Mouse (Mus musculus) intestine, embryonic 14.5 days (tissue): ENCODE measurements around the gene Dok4. TPM values are rescaled to one million over a fixed set of nuclear protein-coding genes. Genes with fewer than 3 reads are reported as not detected.

ENCODE experiments used
- ATAC-seq: fragments of 200-750 bp; cut with Nextera tagmentation; replicated peaks from 2 replicates; pipeline ENCODE4 v1.8.0; 2017; ENCODE audit warnings: low read depth, moderate number of reproducible peaks, moderate TSS enrichment, moderate library complexity; ENCODE audit not compliant: low FRiP score, low TSS enrichment
- DNase-seq: peaks from one replicate; pipeline ENCODE4 v3.0.0-alpha.2; 2018; ENCODE audit warnings: low spot score
- H3K27ac ChIP-seq: fragments of 300-500 bp; sonication (generic); 2 replicates; pipeline ENCODE4 v1.5.1; 2014; ENCODE audit warnings: low read depth, mild to moderate bottlenecking, control low read depth
- H3K27me3 ChIP-seq: fragments of 300-500 bp; sonication (generic); replicated peaks from 2 replicates; pipeline ENCODE4 v1.6.1; 2014; ENCODE audit warnings: low read length, control low read depth; ENCODE audit not compliant: control insufficient read depth, insufficient read depth
- H3K36me3 ChIP-seq: fragments of 300-500 bp; sonication (generic); 2 replicates; pipeline ENCODE4 v1.6.1; 2014; ENCODE audit warnings: low read length, control low read depth; ENCODE audit not compliant: control insufficient read depth, insufficient read depth
- H3K4me1 ChIP-seq: fragments of 300-500 bp; sonication (generic); replicated peaks from 2 replicates; pipeline ENCODE4 v1.6.1; 2014; ENCODE audit warnings: low read length, control low read depth, mixed read lengths; ENCODE audit not compliant: control insufficient read depth, insufficient read depth
- H3K4me2 ChIP-seq: fragments of 300-500 bp; sonication (generic); 2 replicates; pipeline ENCODE4 v1.6.1; 2014; ENCODE audit warnings: low read length
- H3K4me3 ChIP-seq: fragments of 300-500 bp; sonication (generic); 2 replicates; pipeline ENCODE4 v1.5.1; 2014; ENCODE audit warnings: low read depth, low read length, control low read depth, mixed read lengths
- H3K9ac ChIP-seq: fragments of 300-500 bp; sonication (generic); 2 replicates; pipeline ENCODE4 v1.6.1; 2014; ENCODE audit warnings: mild to moderate bottlenecking, low read length
- H3K9me3 ChIP-seq: fragments of 300-500 bp; sonication (generic); 2 replicates; pipeline ENCODE4 v1.6.1; 2016; ENCODE audit warnings: low read length, control low read depth; ENCODE audit not compliant: control insufficient read depth
- WGBS: fragments of 180-500 bp; shearing (Covaris S2); extraction: QIAGEN DNeasy Blood & Tissue Kit; methylation state at CpG from one replicate; pipeline ENCODE4 v1.1.7; 2014; 5-methylcytosine and 5-hydroxymethylcytosine counted together
- polyA plus RNA-seq: library from polyadenylated mRNA; unstranded; fragments of >200 nt; fragmentation: Nextera tagmentation; extraction: Ambion mirVana; gene quantifications from 2 replicates; pipeline ENCODE4 v1.2.1, GENCODE M21; 2014

Dok4 gene
- polyA plus RNA-seq, 1 experiment from 2014 or later, result 27.7 TPM

DNA sequence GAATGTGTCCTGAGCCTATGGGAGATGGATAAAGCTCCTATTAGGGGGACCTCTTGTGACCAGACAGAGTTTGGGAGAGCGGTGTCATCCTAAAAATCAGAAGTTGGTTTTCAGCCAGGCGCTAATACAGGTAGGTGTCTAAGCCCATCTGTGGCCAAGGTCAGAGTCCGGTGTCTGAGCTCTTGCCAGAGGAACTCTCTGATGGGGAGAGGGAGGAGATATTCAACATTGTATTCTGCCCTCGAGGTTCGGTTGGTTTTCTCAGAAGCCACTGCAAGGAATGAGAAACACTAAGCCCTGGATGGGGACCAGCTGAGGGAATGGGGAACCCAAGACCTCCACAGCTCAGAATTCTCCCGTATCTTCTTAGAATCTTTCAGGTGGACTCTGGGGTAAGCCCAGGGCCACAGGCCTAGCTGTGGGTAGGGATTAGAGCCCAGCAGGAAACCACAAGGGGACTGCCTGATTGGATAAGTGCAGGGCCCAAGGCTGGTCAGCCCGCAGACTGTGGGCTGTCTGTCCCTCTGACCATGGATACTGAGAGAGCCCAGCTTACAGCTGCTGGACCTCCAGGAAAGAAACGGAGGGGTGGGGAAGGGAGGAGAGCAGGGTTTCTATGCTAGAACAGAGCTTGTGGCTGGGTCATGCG lies 40.3 kb upstream of the Dok4 start:
- DNase-seq (no peak), ATAC-seq (no peak)
- no peaks in the 10 kb centered on the region for H3K9me3 ChIP-seq
- 54% methylated on average over 9 of the region's 9 CpGs for WGBS
- H3K4me3 ChIP-seq, result peak overlapping the region; percentile 80
- no peaks in the 10 kb centered on the region for H3K27me3 ChIP-seq
- H3K36me3 ChIP-seq, result peaks cover 15% of the 10 kb centered on the region; the same call in 1 of the 2 replicates
- peak overlapping the region; percentile 53 for H3K9ac ChIP-seq
- H3K27ac ChIP-seq, result no peak overlapping the region
- peak overlapping the region; percentile 72 for H3K4me2 ChIP-seq
- H3K4me1 ChIP-seq, result peaks cover 36% of the 10 kb centered on the region

- no peak overlapping the region for H3K9ac ChIP-seq
- H3K27ac ChIP-seq, result 0 out of 2 replicates have a peak overlapping the region, but pooled peaks have one; percentile 16
- WGBS, result 32% methylated on average over 3 of the region's 3 CpGs
- H3K36me3 ChIP-seq, result peaks cover 22% of the 10 kb centered on the region
- no peak for ATAC-seq
- no peaks in the 10 kb centered on the region for H3K9me3 ChIP-seq
- H3K4me3 ChIP-seq, result no peak overlapping the region
- peaks cover 36% of the 10 kb centered on the region for H3K4me1 ChIP-seq
- H3K4me2 ChIP-seq, result peak overlapping the region; percentile 28
- peak; percentile 75 for DNase-seq
- no peaks in the 10 kb centered on the region for H3K27me3 ChIP-seq
Measured at GRCm38 (mm10) chr8:94914701-94915101, 38.6 kb upstream of the Dok4 start.

DNA sequence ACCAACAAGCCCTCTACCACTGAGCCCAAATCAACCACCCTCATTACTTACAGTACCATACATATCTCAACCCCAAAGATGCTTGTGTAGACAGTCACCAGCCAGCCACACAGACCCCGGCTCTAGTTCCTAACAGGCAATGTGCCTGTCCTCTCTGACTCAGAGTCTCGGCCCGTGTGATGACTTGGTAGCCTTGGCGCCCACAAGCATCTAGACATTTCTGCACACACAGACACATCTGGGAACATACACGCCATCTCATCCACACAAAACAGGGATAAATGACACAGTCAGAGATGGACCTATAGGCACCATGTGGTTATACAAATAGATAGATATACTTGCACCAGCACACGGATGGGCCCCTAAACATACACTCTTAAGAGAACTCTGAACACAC lies 38.1 kb upstream of the Dok4 start:
- H3K4me2 ChIP-seq, result peak overlapping the region; percentile 28
- 67% methylated on average over 6 of the region's 6 CpGs for WGBS

GRCm38 (mm10) chr8:94913061-94913660 lies 37.0 kb upstream of the Dok4 start:
- ATAC-seq (peak; percentile 45), DNase-seq (peak; percentile 83)
- H3K9me3 ChIP-seq, result no peaks in the 10 kb centered on the region
- H3K27me3 ChIP-seq, result no peaks in the 10 kb centered on the region
- peaks cover 38% of the 10 kb centered on the region for H3K36me3 ChIP-seq
- WGBS, result 12% methylated on average over 77 of the region's 77 CpGs
- H3K9ac ChIP-seq, result 0 out of 2 replicates have a peak overlapping the region, but pooled peaks have one; percentile 16
- H3K4me3 ChIP-seq, result peak overlapping the region; percentile 24
- peaks cover 43% of the 10 kb centered on the region for H3K4me1 ChIP-seq
- peak overlapping the region; percentile 46 for H3K4me2 ChIP-seq
- H3K27ac ChIP-seq, result no peak overlapping the region

More for the DNA sequence above, 38.1 kb upstream of the Dok4 start:
- no peak overlapping the region for H3K27ac ChIP-seq
- peaks cover 27% of the 10 kb centered on the region for H3K36me3 ChIP-seq
- H3K4me1 ChIP-seq, result peaks cover 36% of the 10 kb centered on the region
- H3K9ac ChIP-seq, result no peak overlapping the region
- ATAC-seq, result no peak
- no peak for DNase-seq
- no peak overlapping the region for H3K4me3 ChIP-seq
- no peaks in the 10 kb centered on the region for H3K9me3 ChIP-seq
- no peaks in the 10 kb centered on the region for H3K27me3 ChIP-seq

- Histone ChIP-seq H3K27me3 (no peaks in the 10 kb centered on the region), H3K4me2 (no peak overlapping the region), H3K4me3 (no peak overlapping the region), H3K27ac (no peak overlapping the region), H3K36me3 (peaks cover 73% of the 10 kb centered on the region), H3K9me3 (no peaks in the 10 kb centered on the region), H3K4me1 (peaks cover 32% of the 10 kb centered on the region), H3K9ac (no peak overlapping the region)
- no peak; the same call in 1 of the 2 replicates for ATAC-seq
- 8% methylated on average over 4 of the region's 4 CpGs for WGBS
- peak; percentile 92 for DNase-seq
Measured at GRCm38 (mm10) chr8:94908847-94909246, 32.7 kb upstream of the Dok4 start.

GRCm38 (mm10) chr8:94907591-94908300 lies 31.6 kb upstream of the Dok4 start:
- WGBS, result 82% methylated on average over 18 of the region's 18 CpGs
- DNase-seq, result no peak
- H3K27ac ChIP-seq, result no peak overlapping the region
- no peaks in the 10 kb centered on the region for H3K9me3 ChIP-seq
- H3K4me2 ChIP-seq, result no peak overlapping the region
- H3K4me1 ChIP-seq, result peaks cover 27% of the 10 kb centered on the region
- H3K36me3 ChIP-seq, result peaks cover 78% of the 10 kb centered on the region
- H3K4me3 ChIP-seq, result no peak overlapping the region
- ATAC-seq, result no peak
- H3K27me3 ChIP-seq, result no peaks in the 10 kb centered on the region
- H3K9ac ChIP-seq, result no peak overlapping the region

DNA sequence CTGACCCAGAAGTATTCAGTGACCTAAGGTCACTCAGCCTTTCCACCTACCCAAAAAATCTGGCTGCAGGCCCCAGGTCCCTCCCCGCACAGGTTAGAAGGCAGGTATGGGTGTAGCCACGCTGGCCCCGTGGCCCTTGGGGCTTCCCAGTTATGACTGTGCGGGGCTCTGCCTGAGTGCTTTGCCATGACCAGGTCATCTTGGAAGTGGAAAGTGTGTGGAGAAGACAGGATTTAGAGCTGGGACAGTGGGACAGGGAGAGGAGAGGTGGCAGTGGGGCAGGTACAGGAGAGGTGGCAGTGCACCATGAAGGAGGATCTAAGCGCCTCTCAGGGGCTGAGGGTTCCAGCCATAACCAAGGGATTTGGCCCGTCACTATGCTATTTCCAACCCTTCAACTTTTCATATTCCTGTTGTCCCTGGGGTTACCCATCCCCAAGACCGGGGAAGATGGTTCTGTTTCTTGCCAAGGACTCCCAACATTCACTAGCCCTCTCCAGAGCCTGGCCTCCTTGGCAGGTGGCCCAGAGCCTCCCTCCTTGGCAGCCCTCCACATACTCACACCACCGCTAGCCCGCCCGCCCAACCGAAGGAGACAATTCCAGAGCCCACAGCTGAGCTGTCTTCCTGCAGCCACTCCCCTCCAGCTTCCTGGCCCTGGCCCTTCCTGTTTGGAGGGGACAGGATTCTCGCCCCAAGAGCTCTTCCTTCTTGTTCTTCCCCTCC lies 28.5 kb upstream of the Dok4 start:
- H3K27me3 ChIP-seq, result no peaks in the 10 kb centered on the region
- H3K4me1 ChIP-seq, result peaks cover 43% of the 10 kb centered on the region
- WGBS, result 61% methylated on average over 9 of the region's 12 CpGs
- H3K36me3 ChIP-seq, result peaks cover 63% of the 10 kb centered on the region
- H3K4me3 ChIP-seq, result no peak overlapping the region
- ATAC-seq (peak; percentile 7; the same call in 1 of the 2 replicates), DNase-seq (peak; percentile 50)
- H3K27ac ChIP-seq, result peak overlapping the region; percentile 40; the same call in 1 of the 2 replicates
- no peak overlapping the region for H3K9ac ChIP-seq
- no peak overlapping the region for H3K4me2 ChIP-seq
- H3K9me3 ChIP-seq, result no peaks in the 10 kb centered on the region

- no peak overlapping the region for H3K4me3 ChIP-seq
- 32% methylated on average over 12 of the region's 12 CpGs for WGBS
- H3K4me1 ChIP-seq, result peaks cover 48% of the 10 kb centered on the region
- ATAC-seq (no peak), DNase-seq (peak; percentile 61)
- no peaks in the 10 kb centered on the region for H3K9me3 ChIP-seq
- H3K27me3 ChIP-seq, result no peaks in the 10 kb centered on the region
- peaks cover 54% of the 10 kb centered on the region for H3K36me3 ChIP-seq
- no peak overlapping the region for H3K27ac ChIP-seq
- no peak overlapping the region for H3K4me2 ChIP-seq
- no peak overlapping the region for H3K9ac ChIP-seq
Measured at GRCm38 (mm10) chr8:94903709-94904108, 27.6 kb upstream of the Dok4 start.
